Mouse (Mus musculus) midbrain, postnatal 0 days (tissue): ENCODE data around the gene Calu. TPM values are rescaled to one million over a fixed set of nuclear protein-coding genes. Genes with fewer than 3 reads are reported as not detected.
"Not testable (repeated sequence)": the region's sequence is repeated elsewhere in the genome, so short reads cannot be mapped to it uniquely, and the experiment has no call there.

Source experiments
- ATAC-seq: fragments of 200-750 bp; cut with Nextera tagmentation; 2 replicates; pipeline ENCODE4 v1.8.0; 2017; ENCODE audit warnings: moderate number of reproducible peaks, mild to moderate bottlenecking, moderate TSS enrichment, moderate library complexity; ENCODE audit not compliant: low FRiP score
- DNase-seq: peaks from one replicate; pipeline ENCODE4 v3.0.0-alpha.2; 2015; ENCODE audit warnings: low spot score
- H3K27ac ChIP-seq: fragments of 300-500 bp; sonication (generic); 2 replicates; pipeline ENCODE4 v1.5.1; 2014; ENCODE audit warnings: low read depth, mild to moderate bottlenecking, low read length, mixed read lengths
- H3K27me3 ChIP-seq: fragments of 300-500 bp; sonication (generic); 2 replicates; pipeline ENCODE4 v1.6.1; 2014; ENCODE audit warnings: low read length, control low read depth, mixed read lengths; ENCODE audit not compliant: insufficient read depth
- H3K36me3 ChIP-seq: fragments of 300-500 bp; sonication (generic); 2 replicates; pipeline ENCODE4 v1.6.1; 2014; ENCODE audit warnings: low read length, control low read depth, mixed read lengths; ENCODE audit not compliant: insufficient read depth
- H3K4me1 ChIP-seq: fragments of 300-500 bp; sonication (generic); 2 replicates; pipeline ENCODE4 v1.6.1; 2014; ENCODE audit warnings: mild to moderate bottlenecking, control low read depth, antibody characterized with exemption, low read length, mixed read lengths; ENCODE audit not compliant: insufficient read depth
- H3K4me2 ChIP-seq: fragments of 300-500 bp; sonication (generic); 2 replicates; pipeline ENCODE4 v1.6.1; 2014; ENCODE audit warnings: low read depth, mild to moderate bottlenecking, low read length, mixed read lengths; ENCODE audit not compliant: poor library complexity, severe bottlenecking
- H3K4me3 ChIP-seq: fragments of 300-500 bp; sonication (generic); 2 replicates; pipeline ENCODE4 v1.5.1; 2014; ENCODE audit warnings: low read depth, mild to moderate bottlenecking, low read length, moderate library complexity
- H3K9ac ChIP-seq: fragments of 300-500 bp; sonication (generic); replicated peaks from 2 replicates; pipeline ENCODE4 v1.6.1; 2014; ENCODE audit warnings: mild to moderate bottlenecking, low read length, moderate library complexity, mixed read lengths; ENCODE audit not compliant: poor library complexity, severe bottlenecking
- H3K9me3 ChIP-seq: fragments of 300-500 bp; sonication (generic); 2 replicates; pipeline ENCODE4 v1.6.1; 2016; ENCODE audit warnings: low read length, control low read depth
- CTCF ChIP-seq: IDR thresholded peaks from 2 replicates; pipeline ENCODE4 v1.5.1; 2016; ENCODE audit warnings: antibody characterized with exemption, mild to moderate bottlenecking
- WGBS: fragments of 180-500 bp; shearing (Covaris S2); extraction: QIAGEN DNeasy Blood & Tissue Kit; methylation state at CpG from one replicate; pipeline ENCODE4 v1.1.7; 2014; 5-methylcytosine and 5-hydroxymethylcytosine counted together
- polyA plus RNA-seq: library from polyadenylated mRNA; unstranded; fragments of >200 nt; fragmentation: Nextera tagmentation; extraction: Ambion mirVana; gene quantifications from 2 replicates; pipeline ENCODE4 v1.2.1, GENCODE M21; 2015
- total RNA-seq: library from RNA; depleted of rRNA; stranded (reverse); fragments of >200 nt; gene quantifications from 2 replicates; pipeline ENCODE4 v1.2.3, GENCODE M21; 2014

Calu gene
- total and polyA plus RNA-seq, 2 experiments from 2014 or later: 124 TPM

GRCm38 (mm10) chr6:29322735-29323134 lies 25.1 kb upstream of the Calu start:
- Histone ChIP-seq H3K27ac (no peak overlapping the region), H3K9ac (no peak overlapping the region), H3K36me3 (no peaks in the 10 kb centered on the region), H3K9me3 (no peaks in the 10 kb centered on the region), H3K4me2 (no peak overlapping the region), H3K27me3 (no peaks in the 10 kb centered on the region), H3K4me1 (no peaks in the 10 kb centered on the region), H3K4me3 (no peak overlapping the region)
- TF ChIP-seq CTCF: no peak
- 81% methylated on average over 4 of the region's 4 CpGs for WGBS
- ATAC-seq: no peak
- no peak for DNase-seq

GRCm38 (mm10) chr6:29326961-29327360 lies 20.9 kb upstream of the Calu start:
- 89% methylated on average over 9 of the region's 9 CpGs for WGBS
- no peaks in the 10 kb centered on the region for H3K36me3 ChIP-seq
- no peaks in the 10 kb centered on the region for H3K27me3 ChIP-seq
- H3K4me1 ChIP-seq: no peaks in the 10 kb centered on the region
- no peak for TF ChIP-seq CTCF
- DNase-seq: no peak
- no peak overlapping the region for H3K4me3 ChIP-seq
- H3K9me3 ChIP-seq: no peaks in the 10 kb centered on the region
- no peak overlapping the region for H3K27ac ChIP-seq
- no peak for ATAC-seq
- H3K9ac ChIP-seq: no peak overlapping the region
- H3K4me2 ChIP-seq: no peak overlapping the region

GRCm38 (mm10) chr6:29329514-29329913 lies 18.4 kb upstream of the Calu start:
- Histone ChIP-seq H3K4me2 (no peak overlapping the region), H3K9ac (no peak overlapping the region), H3K4me3 (no peak overlapping the region), H3K9me3 (no peaks in the 10 kb centered on the region), H3K27me3 (no peaks in the 10 kb centered on the region), H3K27ac (no peak overlapping the region), H3K36me3 (no peaks in the 10 kb centered on the region), H3K4me1 (no peaks in the 10 kb centered on the region)
- DNase-seq (no peak), ATAC-seq (no peak)
- 81% methylated on average over 4 of the region's 4 CpGs for WGBS
- TF ChIP-seq CTCF: no peak

- not testable (repeated sequence) for H3K27ac ChIP-seq, H3K9me3 ChIP-seq, H3K4me1 ChIP-seq, H3K4me3 ChIP-seq, H3K27me3 ChIP-seq, H3K36me3 ChIP-seq, DNase-seq, H3K9ac ChIP-seq, ATAC-seq, H3K4me2 ChIP-seq
- WGBS: 95% methylated on average over 2 of the region's 2 CpGs
These were observed 1.4 kb upstream of the Calu start for GRCm38 (mm10) chr6:29346512-29346911.

- peak overlapping the region; percentile 84 for H3K4me3 ChIP-seq
- H3K9me3 ChIP-seq: no peaks in the 10 kb centered on the region
- ATAC-seq (no peak), DNase-seq (no peak)
- no peaks in the 10 kb centered on the region for H3K27me3 ChIP-seq
- H3K36me3 ChIP-seq: no peaks in the 10 kb centered on the region
- TF ChIP-seq CTCF: no peak
- peak overlapping the region; percentile 85 for H3K27ac ChIP-seq
- peak overlapping the region; percentile 70 for H3K9ac ChIP-seq
- peak overlapping the region; percentile 67 for H3K4me2 ChIP-seq
- H3K4me1 ChIP-seq: no peaks in the 10 kb centered on the region; the same call in 1 of the 2 replicates
- WGBS: 37% methylated on average over 7 of the region's 7 CpGs
These were observed 680 bp upstream of the Calu start for GRCm38 (mm10) chr6:29347189-29347588.

GRCm38 (mm10) chr6:29348371-29348724 lies 479 bp downstream of the Calu start:
- DNase-seq (no peak), ATAC-seq (no peak; the same call in 1 of the 2 replicates)
- H3K4me1 ChIP-seq: no peaks in the 10 kb centered on the region; the same call in 1 of the 2 replicates
- peak overlapping the region; percentile 68 for H3K27ac ChIP-seq
- no peaks in the 10 kb centered on the region for H3K36me3 ChIP-seq
- H3K4me2 ChIP-seq: peak overlapping the region; percentile 79
- under 1% methylated on average over 15 of the region's 15 CpGs for WGBS
- TF ChIP-seq CTCF: no peak
- H3K27me3 ChIP-seq: no peaks in the 10 kb centered on the region
- peak overlapping the region; percentile 82 for H3K9ac ChIP-seq
- H3K9me3 ChIP-seq: no peaks in the 10 kb centered on the region
- peak overlapping the region; percentile 84 for H3K4me3 ChIP-seq
